Mouse (Mus musculus): ENCODE data around the gene Vcp. TPM values are rescaled to one million over a fixed set of nuclear protein-coding genes. Genes with fewer than 3 reads are reported as not detected.

Vcp gene
- total and polyA plus RNA-seq, 3 experiments: 136 to 261 (median 223) TPM

- Histone ChIP-seq H3K27me3 (ENCODE audit: insufficient read depth, low read length) (peaks cover 3% of the 10 kb centered on the region; the same call in 1 of the 2 replicates), H3K4me1 (ENCODE audit: insufficient read depth, low read depth, low read length) (peaks cover 47% of the 10 kb centered on the region), H3K4me3 (ENCODE audit: low read depth, low read length) (peak overlapping the region; percentile 76), H3K9me3 (replicated peaks) (no peaks in the 10 kb centered on the region), H3K36me3 (replicated peaks) (peaks cover 69% of the 10 kb centered on the region)
- ATAC-seq (ENCODE audit: extremely low read depth, insufficient number of reproducible peaks, low FRiP score, poor library complexity, severe bottlenecking) (no peak), DNase-seq (ENCODE audit: low spot score) (no peak)
- TF ChIP-seq TAL1 (conservative IDR thresholded peaks at IDR 0.05; ENCODE audit: low read depth, low read length): no peak
- TF ChIP-seq CTCF (IDR thresholded peaks at IDR 0.05; ENCODE audit: low read depth, low read length): no peak
- TF ChIP-seq GATA2 (IDR thresholded peaks at IDR 0.05; ENCODE audit: borderline replicate concordance, low read depth, low read length): no peak
- no peak for TF ChIP-seq GATA1 (IDR thresholded peaks at IDR 0.05; ENCODE audit: borderline replicate concordance, low read length)
- TF ChIP-seq POLR2AphosphoS5 (IDR thresholded peaks at IDR 0.05; ENCODE audit: insufficient replicate concordance, low read depth, low read length): no peak
Measured at GRCm38 (mm10) chr4:43030780-43031230, 30.5 kb upstream of the Vcp start.

- Histone ChIP-seq H3K4me1 (ENCODE audit: insufficient read depth, low read depth, low read length) (peaks cover 47% of the 10 kb centered on the region), H3K4me3 (ENCODE audit: low read depth, low read length) (peak overlapping the region; percentile 76), H3K36me3 (replicated peaks) (peaks cover 68% of the 10 kb centered on the region), H3K9me3 (replicated peaks) (no peaks in the 10 kb centered on the region), H3K27me3 (ENCODE audit: insufficient read depth, low read length) (peaks cover 3% of the 10 kb centered on the region; the same call in 1 of the 2 replicates)
- DNase-seq (ENCODE audit: low spot score): no peak
- TF ChIP-seq TAL1 (conservative IDR thresholded peaks at IDR 0.05; ENCODE audit: low read depth, low read length): no peak
- no peak for TF ChIP-seq POLR2AphosphoS5 (IDR thresholded peaks at IDR 0.05; ENCODE audit: insufficient replicate concordance, low read depth, low read length)
- no peak for TF ChIP-seq GATA1 (IDR thresholded peaks at IDR 0.05; ENCODE audit: borderline replicate concordance, low read length)
- ATAC-seq (ENCODE audit: extremely low read depth, insufficient number of reproducible peaks, low FRiP score, poor library complexity, severe bottlenecking): no peak
Measured at GRCm38 (mm10) chr4:43030352-43030751, 30.0 kb upstream of the Vcp start.

GRCm38 (mm10) chr4:43029749-43030148 lies 29.4 kb upstream of the Vcp start:
- Histone ChIP-seq H3K9me3 (replicated peaks) (no peaks in the 10 kb centered on the region), H3K36me3 (replicated peaks) (peaks cover 70% of the 10 kb centered on the region), H3K4me1 (ENCODE audit: insufficient read depth, low read depth, low read length) (peaks cover 50% of the 10 kb centered on the region), H3K27me3 (ENCODE audit: insufficient read depth, low read length) (peaks cover 3% of the 10 kb centered on the region; the same call in 1 of the 2 replicates), H3K4me3 (ENCODE audit: low read depth, low read length) (peak overlapping the region; percentile 28; the same call in 1 of the 2 replicates)
- DNase-seq (ENCODE audit: low spot score) (no peak), ATAC-seq (ENCODE audit: extremely low read depth, insufficient number of reproducible peaks, low FRiP score, poor library complexity, severe bottlenecking) (no peak)
- TF ChIP-seq TAL1 (conservative IDR thresholded peaks at IDR 0.05; ENCODE audit: low read depth, low read length) (no peak), CTCF (IDR thresholded peaks at IDR 0.05; ENCODE audit: low read depth, low read length) (no peak), GATA1 (IDR thresholded peaks at IDR 0.05; ENCODE audit: borderline replicate concordance, low read length) (no peak), GATA2 (IDR thresholded peaks at IDR 0.05; ENCODE audit: borderline replicate concordance, low read depth, low read length) (no peak), POLR2AphosphoS5 (IDR thresholded peaks at IDR 0.05; ENCODE audit: insufficient replicate concordance, low read depth, low read length) (no peak)

- no peak for TF ChIP-seq CTCF (IDR thresholded peaks at IDR 0.05; ENCODE audit: low read depth, low read length)
- no peak for TF ChIP-seq GATA1 (IDR thresholded peaks at IDR 0.05; ENCODE audit: borderline replicate concordance, low read length)
- TF ChIP-seq TAL1 (conservative IDR thresholded peaks at IDR 0.05; ENCODE audit: low read depth, low read length): no peak
- TF ChIP-seq GATA2 (IDR thresholded peaks at IDR 0.05; ENCODE audit: borderline replicate concordance, low read depth, low read length): no peak
- no peak for TF ChIP-seq POLR2AphosphoS5 (IDR thresholded peaks at IDR 0.05; ENCODE audit: insufficient replicate concordance, low read depth, low read length)
- no peaks in the 10 kb centered on the region for H3K9me3 ChIP-seq (replicated peaks)
- H3K36me3 ChIP-seq (replicated peaks): peaks cover 70% of the 10 kb centered on the region
- H3K27me3 ChIP-seq (ENCODE audit: insufficient read depth, low read length): peaks cover 3% of the 10 kb centered on the region; the same call in 1 of the 2 replicates
- H3K4me1 ChIP-seq (ENCODE audit: insufficient read depth, low read depth, low read length): peaks cover 52% of the 10 kb centered on the region
- ATAC-seq (ENCODE audit: extremely low read depth, insufficient number of reproducible peaks, low FRiP score, poor library complexity, severe bottlenecking): no peak
- H3K4me3 ChIP-seq (ENCODE audit: low read depth, low read length): no peak overlapping the region
- DNase-seq (ENCODE audit: low spot score): no peak
Measured at GRCm38 (mm10) chr4:43029121-43029520, 28.8 kb upstream of the Vcp start.

GRCm38 (mm10) chr4:43025084-43025960 lies 25.0 kb upstream of the Vcp start, which contains the start of gene Pigo:
Gene Pigo, minus strand, starts transcription at chr4:43025819.
- DNase-seq (ENCODE audit: low spot score) (peak; percentile 81), ATAC-seq (ENCODE audit: extremely low read depth, insufficient number of reproducible peaks, low FRiP score, poor library complexity, severe bottlenecking) (peak; percentile 72)
- H3K36me3 ChIP-seq (replicated peaks): peaks cover 92% of the 10 kb centered on the region
- TF ChIP-seq POLR2AphosphoS5 (IDR thresholded peaks at IDR 0.05; ENCODE audit: insufficient replicate concordance, low read depth, low read length): no peak
- no peak for TF ChIP-seq GATA2 (IDR thresholded peaks at IDR 0.05; ENCODE audit: borderline replicate concordance, low read depth, low read length)
- TF ChIP-seq GATA1 (IDR thresholded peaks at IDR 0.05; ENCODE audit: borderline replicate concordance, low read length): no peak
- TF ChIP-seq CTCF (IDR thresholded peaks at IDR 0.05; ENCODE audit: low read depth, low read length): peak; percentile 59; the same call in 1 of the 2 replicates
- no peak for TF ChIP-seq TAL1 (conservative IDR thresholded peaks at IDR 0.05; ENCODE audit: low read depth, low read length)
- H3K4me3 ChIP-seq (ENCODE audit: low read depth, low read length): peak within 1 kb of the TSS; percentile 76
- H3K27me3 ChIP-seq (ENCODE audit: insufficient read depth, low read length): peaks cover 2% of the 10 kb centered on the region; the same call in 1 of the 2 replicates
- no peaks in the 10 kb centered on the region for H3K9me3 ChIP-seq (replicated peaks)
- peaks cover 66% of the 10 kb centered on the region for H3K4me1 ChIP-seq (ENCODE audit: insufficient read depth, low read depth, low read length)

- no peaks in the 10 kb centered on the region for H3K9me3 ChIP-seq (replicated peaks)
- peaks cover 89% of the 10 kb centered on the region for H3K36me3 ChIP-seq (replicated peaks)
- peaks cover 65% of the 10 kb centered on the region for H3K4me1 ChIP-seq (ENCODE audit: insufficient read depth, low read depth, low read length)
- ATAC-seq (ENCODE audit: extremely low read depth, insufficient number of reproducible peaks, low FRiP score, poor library complexity, severe bottlenecking) (no peak), DNase-seq (ENCODE audit: low spot score) (no peak)
- H3K4me3 ChIP-seq (ENCODE audit: low read depth, low read length): peak overlapping the region; percentile 76
- peaks cover 2% of the 10 kb centered on the region; the same call in 1 of the 2 replicates for H3K27me3 ChIP-seq (ENCODE audit: insufficient read depth, low read length)
- no peak for TF ChIP-seq CTCF (IDR thresholded peaks at IDR 0.05; ENCODE audit: low read depth, low read length)
- no peak for TF ChIP-seq POLR2AphosphoS5 (IDR thresholded peaks at IDR 0.05; ENCODE audit: insufficient replicate concordance, low read depth, low read length)
- TF ChIP-seq GATA1 (IDR thresholded peaks at IDR 0.05; ENCODE audit: borderline replicate concordance, low read length): no peak
- TF ChIP-seq TAL1 (conservative IDR thresholded peaks at IDR 0.05; ENCODE audit: low read depth, low read length): no peak
- no peak for TF ChIP-seq GATA2 (IDR thresholded peaks at IDR 0.05; ENCODE audit: borderline replicate concordance, low read depth, low read length)
Measured at GRCm38 (mm10) chr4:43024673-43025072, 24.4 kb upstream of the Vcp start.
